Mouse (Mus musculus) hindlimb bud, embryonic 11.5 days (tissue): ENCODE measurements around the gene Gm49405.
A peak's percentile ranks its signal among the peaks of the same experiment; 100 is the strongest.
"Not testable (repeated sequence)": the region's sequence is repeated elsewhere in the genome, so short reads cannot be mapped to it uniquely, and the experiment has no call there.

Experiments
- DNase-seq: peaks from one replicate; pipeline ENCODE4 v3.0.0-alpha.2; 2012; ENCODE audit warnings: low read depth, low spot score; ENCODE audit errors: extremely low spot score

Gene Gm49405

DNA sequence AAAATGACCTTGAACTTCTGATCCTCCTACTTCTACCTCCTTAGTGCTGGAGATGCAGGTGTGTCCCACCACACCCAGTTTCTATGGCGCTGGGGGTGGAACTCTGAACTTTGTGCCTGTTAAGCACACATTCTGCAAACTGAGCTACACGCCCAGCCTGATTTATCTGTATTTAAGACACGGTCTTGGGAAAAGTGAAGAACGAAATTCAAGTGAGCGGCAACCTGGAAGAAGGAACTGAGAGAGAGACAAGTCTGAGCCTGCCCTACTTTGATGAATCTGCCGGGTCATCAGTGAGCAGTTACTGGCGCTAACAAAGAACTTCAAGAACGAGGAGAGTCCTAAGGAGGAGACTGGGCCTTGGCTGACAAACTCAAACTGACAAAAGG lies 46.4 kb downstream of the Gm49405 start:
- no peak for DNase-seq

DNA sequence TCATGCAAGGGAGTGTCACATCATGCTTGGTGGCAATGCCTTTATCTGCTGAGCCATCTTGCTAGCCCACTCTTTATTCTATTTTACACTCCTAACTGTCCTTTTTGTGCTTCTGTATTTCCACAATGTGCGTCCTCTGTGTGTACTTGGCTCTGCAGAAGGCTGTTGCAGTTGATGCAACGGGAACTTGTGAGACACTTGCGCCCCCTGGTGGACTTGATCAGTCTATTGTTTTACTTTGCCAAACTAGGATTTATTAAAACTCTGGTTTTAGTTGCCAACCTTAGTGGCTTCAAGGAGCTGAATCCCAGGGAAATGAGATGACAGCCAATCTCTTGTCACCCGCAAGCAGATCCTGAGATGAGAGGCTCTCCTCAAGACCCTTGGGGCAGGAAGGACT lies 47.4 kb downstream of the Gm49405 start:
- DNase-seq = peak; percentile 79

GRCm38 (mm10) chr19:4049069-4049468 lies 48.6 kb downstream of the Gm49405 start:
- not testable (repeated sequence) for DNase-seq

DNA sequence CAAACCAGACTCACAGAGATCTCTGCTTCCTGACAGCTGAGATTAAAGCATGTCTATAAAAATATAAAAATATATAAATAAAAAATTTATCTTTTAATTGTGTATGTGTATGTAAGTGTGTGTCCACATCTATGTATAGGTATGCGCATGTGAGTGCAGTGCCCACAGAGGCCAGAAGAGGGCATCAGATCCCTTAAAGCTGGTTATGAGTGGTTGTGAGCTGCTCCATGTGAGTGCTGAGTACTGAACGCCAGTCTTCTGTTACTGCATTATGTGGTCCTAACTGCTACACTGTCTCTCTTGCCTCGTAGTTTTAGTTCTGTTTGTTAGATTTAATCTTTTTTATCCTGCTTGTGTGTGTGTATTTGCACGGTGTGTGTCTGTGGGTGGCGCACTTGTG lies 50.6 kb downstream of the Gm49405 start:
- DNase-seq = no peak

DNA sequence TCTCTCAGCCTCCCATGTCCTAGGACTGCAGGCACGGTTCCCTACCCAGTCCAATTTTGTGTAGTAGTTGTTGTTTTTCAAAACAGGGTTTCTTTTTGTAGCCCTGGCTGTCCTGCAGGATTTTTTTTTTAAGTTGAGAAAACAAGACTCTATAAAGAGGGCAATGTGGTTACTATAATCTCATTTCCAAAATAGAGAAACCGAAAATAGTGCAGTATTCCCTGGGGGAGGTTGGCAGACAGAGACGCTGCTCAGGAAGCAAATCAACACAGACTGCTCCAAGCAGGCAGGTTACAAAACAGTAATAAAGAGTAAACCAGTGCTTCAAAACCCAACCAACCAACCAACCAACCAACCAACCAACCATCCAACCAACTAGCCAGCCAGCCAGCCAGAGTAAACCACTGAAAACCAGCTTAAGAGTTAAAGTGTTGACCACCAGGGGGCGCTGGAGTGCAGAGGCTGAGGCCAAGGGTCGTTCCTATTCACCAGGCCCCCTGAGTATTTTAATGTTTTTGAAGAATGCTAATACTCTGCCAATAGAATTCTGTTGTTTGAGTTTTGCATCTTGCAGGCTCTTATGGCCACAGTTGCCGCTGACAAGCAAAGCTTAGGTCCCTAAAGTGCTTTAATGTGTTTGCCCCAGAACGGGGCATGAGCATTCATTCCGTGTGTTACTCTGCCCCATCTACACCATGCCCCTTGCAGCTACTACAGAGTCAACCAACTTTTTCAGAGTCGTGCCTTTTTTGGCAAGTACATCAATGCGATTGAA lies 51.5 kb downstream of the Gm49405 start:
- DNase-seq = no peak

GRCm38 (mm10) chr19:4052516-4053030 lies 52.1 kb downstream of the Gm49405 start:
- no peak for DNase-seq

DNA sequence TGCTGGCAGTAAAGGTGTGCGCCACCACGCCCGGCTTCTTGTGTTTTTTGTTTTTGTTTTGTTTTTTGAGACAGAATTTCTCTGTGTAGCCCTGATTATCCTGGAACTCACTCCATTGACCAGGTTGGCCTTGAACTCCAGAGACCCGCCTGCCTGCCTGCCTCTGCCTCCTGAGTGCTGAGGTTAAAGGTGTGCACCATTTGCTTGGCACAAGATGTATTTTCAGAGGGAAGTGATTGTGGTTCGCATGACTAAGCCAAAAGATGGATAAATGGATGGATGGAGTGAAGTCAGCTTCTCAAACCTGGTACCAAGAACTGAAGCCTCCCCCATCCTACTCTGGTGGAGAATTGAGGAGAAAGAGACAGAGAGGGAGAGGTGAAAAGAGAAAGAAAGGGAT lies 54.2 kb downstream of the Gm49405 start:
- DNase-seq = no peak
